Mouse (Mus musculus) layer of hippocampus, adult 18-20 months (tissue): ENCODE data around the gene Ttc33. TPM values are rescaled to one million over a fixed set of nuclear protein-coding genes. Genes with fewer than 3 reads are reported as not detected.

Experiments used
- DNase-seq, 2 experiments: peaks; one replicate each; pipeline ENCODE4 v3.0.0; 2022; ENCODE audit warnings: low spot score in 2 of 2
- long read RNA-seq: library from polyadenylated mRNA; stranded (forward); transcript quantifications from one replicate; pipeline ENCODE4 v2.0.0, GENCODE M21; 2021
- total RNA-seq, 2 experiments: library from RNA; stranded (reverse); gene quantifications; 2 replicates each; pipeline ENCODE4 v1.2.3; 2021

Gene Ttc33
- total RNA-seq: 10 to 100 TPM; 82.3 to 85.7 TPM
- long read RNA-seq, transcript Ttc33-201 (5 exons, 1,832 nt): major isoform, 28 of 47 reads
- long read RNA-seq, transcript Ttc33-203 (5 exons, 1,671 nt): minor isoform, 12 of 47 reads
- long read RNA-seq, partial matches to known transcripts: 3 of 47 reads
- long read RNA-seq, other reads (novel, unspliced or antisense): 4 of 47 reads

GRCm38 (mm10) chr15:5185366-5186292, at the start of gene Ttc33:
Gene Ttc33, plus strand, starts transcription at chr15:5185525.
- peak; percentile 73 to 91 for DNase-seq

GRCm38 (mm10) chr15:5138021-5138856, 47.1 kb upstream of the Ttc33 start:
- no peak for DNase-seq

- DNase-seq: no peak
Measured at GRCm38 (mm10) chr15:5139366-5139765, 46.0 kb upstream of the Ttc33 start.

- DNase-seq: no peak
Measured at GRCm38 (mm10) chr15:5139863-5140262, 45.5 kb upstream of the Ttc33 start.

GRCm38 (mm10) chr15:5140357-5140756, 45.0 kb upstream of the Ttc33 start:
- DNase-seq: no peak

GRCm38 (mm10) chr15:5142047-5142446, 43.3 kb upstream of the Ttc33 start:
- DNase-seq: no peak

- no peak for DNase-seq
Measured at GRCm38 (mm10) chr15:5142714-5143113, 42.6 kb upstream of the Ttc33 start.

- peak; percentile 45 to 64 for DNase-seq
Measured at GRCm38 (mm10) chr15:5143361-5144020, 41.8 kb upstream of the Ttc33 start, which contains the start of gene Prkaa1. Gene Prkaa1, plus strand, starts transcription at chr15:5143861.

- DNase-seq: peak; percentile 56 to 63
Measured at GRCm38 (mm10) chr15:5144021-5144778, 41.1 kb upstream of the Ttc33 start.

- DNase-seq: no peak
Measured at GRCm38 (mm10) chr15:5145196-5145945, 40.0 kb upstream of the Ttc33 start.

- DNase-seq: no peak
Measured at GRCm38 (mm10) chr15:5149187-5149586, 36.1 kb upstream of the Ttc33 start.

- no peak for DNase-seq
Measured at GRCm38 (mm10) chr15:5152171-5152570, 33.2 kb upstream of the Ttc33 start.

- DNase-seq: no peak
Measured at GRCm38 (mm10) chr15:5154621-5155020, 30.7 kb upstream of the Ttc33 start.

GRCm38 (mm10) chr15:5155093-5155492, 30.2 kb upstream of the Ttc33 start:
- no peak for DNase-seq

GRCm38 (mm10) chr15:5156355-5156754, 29.0 kb upstream of the Ttc33 start:
- no peak for DNase-seq

GRCm38 (mm10) chr15:5157386-5157785, 27.9 kb upstream of the Ttc33 start:
- no peak for DNase-seq

GRCm38 (mm10) chr15:5158827-5159226, 26.5 kb upstream of the Ttc33 start:
- DNase-seq: no peak

GRCm38 (mm10) chr15:5165121-5165773, 20.1 kb upstream of the Ttc33 start:
- no peak for DNase-seq

- no peak for DNase-seq
Measured at GRCm38 (mm10) chr15:5173217-5173820, 12.0 kb upstream of the Ttc33 start.
